Mouse (Mus musculus): ENCODE results near the gene Lactb.

DNA sequence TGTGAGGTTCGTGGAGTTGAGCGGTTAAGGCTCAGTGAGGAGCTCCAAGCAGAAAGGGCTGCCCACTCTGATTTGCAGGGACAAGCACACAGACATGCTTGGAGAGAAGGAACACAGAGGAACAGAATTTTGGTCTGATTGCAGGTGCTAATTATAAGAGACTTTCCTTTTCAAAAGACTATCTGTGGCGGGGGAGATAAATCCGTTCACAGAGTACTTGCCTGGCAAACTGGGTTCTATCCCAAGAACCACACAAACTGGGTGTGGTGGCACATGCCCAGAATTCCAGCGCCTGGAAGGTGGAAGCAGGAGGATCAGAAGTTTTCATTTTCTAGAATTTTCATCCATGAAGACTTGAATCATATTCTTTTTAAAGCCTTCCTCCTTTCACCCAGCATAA is 1.8 kb upstream of the Lactb start:
- TF ChIP-seq TAL1 (IDR thresholded peaks at IDR 0.05; ENCODE audit: low read length) (no peak), GATA1 (IDR thresholded peaks at IDR 0.05; ENCODE audit: low read length) (no peak)
